Mouse (Mus musculus) right cerebral cortex, postnatal 36 days (tissue): ENCODE data around the gene Ccdc191.

Experiments
- DNase-seq, 2 experiments: peaks; one replicate each; pipeline ENCODE4 v3.0.0; 2022; ENCODE audit warnings: low spot score in 2 of 2, mixed read lengths in 1 of 2

The Ccdc191 gene

GRCm38 (mm10) chr16:43931502-43931901 lies 41.9 kb downstream of the Ccdc191 start:
- DNase-seq, result no peak

GRCm38 (mm10) chr16:43932319-43932718 lies 42.7 kb downstream of the Ccdc191 start:
- no peak for DNase-seq

- no peak for DNase-seq
Measured at GRCm38 (mm10) chr16:43933041-43933440, 43.4 kb downstream of the Ccdc191 start.

GRCm38 (mm10) chr16:43934856-43935255 lies 45.3 kb downstream of the Ccdc191 start:
- no peak for DNase-seq

GRCm38 (mm10) chr16:43935367-43935766 lies 45.8 kb downstream of the Ccdc191 start:
- no peak for DNase-seq

- DNase-seq, result no peak
Measured at GRCm38 (mm10) chr16:43935892-43936291, 46.3 kb downstream of the Ccdc191 start.

GRCm38 (mm10) chr16:43940846-43941245 lies 51.2 kb downstream of the Ccdc191 start:
- DNase-seq, result no peak

- DNase-seq, result no peak
Measured at GRCm38 (mm10) chr16:43945351-43945750, 55.8 kb downstream of the Ccdc191 start.

- no peak for DNase-seq
Measured at GRCm38 (mm10) chr16:43945869-43946268, 56.3 kb downstream of the Ccdc191 start.

- no peak for DNase-seq
Measured at GRCm38 (mm10) chr16:43951591-43951990, 62.0 kb downstream of the Ccdc191 start.

GRCm38 (mm10) chr16:43954913-43955312 lies 65.3 kb downstream of the Ccdc191 start:
- DNase-seq, result no peak

GRCm38 (mm10) chr16:43958038-43958437 lies 68.4 kb downstream of the Ccdc191 start:
- DNase-seq, result no peak

- DNase-seq, result peak in 1 of 2 experiments; percentile 61
Measured at GRCm38 (mm10) chr16:43963291-43963690, 73.7 kb downstream of the Ccdc191 start.

- DNase-seq, result no peak
Measured at GRCm38 (mm10) chr16:43963780-43964179, 74.2 kb downstream of the Ccdc191 start.

GRCm38 (mm10) chr16:43965781-43966389 lies 76.3 kb downstream of the Ccdc191 start:
- no peak for DNase-seq

GRCm38 (mm10) chr16:43970426-43970825 lies 80.8 kb downstream of the Ccdc191 start:
- no peak for DNase-seq

GRCm38 (mm10) chr16:43971189-43971588 lies 81.6 kb downstream of the Ccdc191 start:
- DNase-seq, result no peak

GRCm38 (mm10) chr16:43971741-43972140 lies 82.1 kb downstream of the Ccdc191 start:
- no peak for DNase-seq

- no peak for DNase-seq
Measured at GRCm38 (mm10) chr16:43972391-43972790, 82.8 kb downstream of the Ccdc191 start.

GRCm38 (mm10) chr16:43973147-43973546 lies 83.5 kb downstream of the Ccdc191 start:
- no peak for DNase-seq

GRCm38 (mm10) chr16:43973606-43974220 lies 84.1 kb downstream of the Ccdc191 start:
- DNase-seq, result no peak

- DNase-seq, result no peak
Measured at GRCm38 (mm10) chr16:43979010-43979327, 89.4 kb downstream of the Ccdc191 start.

- no peak for DNase-seq
Measured at GRCm38 (mm10) chr16:43979328-43980109, 89.9 kb downstream of the Ccdc191 start, which contains the start of gene Zdhhc23. Zdhhc23 (minus strand) TSS chr16:43979791.
